10 mouse cellular contexts compared by ENCODE assay signal in genomic region chr19:16286451-16287175, GRCm38 (mm10).
A peak's percentile ranks its signal among the peaks of the same experiment; 100 is the strongest.
DNase-seq lines count a peak whose midpoint lies in the region; ATAC-seq and TF ChIP-seq lines count a peak whose summit lies in the region.
"Had no signal": no experiment of that assay in that cellular context is flagged by ENCODE, and none has a peak within 500 bp of the region (broad histone marks: within the 10 kb centered on the region; RNA-seq: fewer than 3 reads in every experiment).

No protein-coding gene starts in this region.

- no peak for TF ChIP-seq CTCF in intestine, postnatal 0 days (IDR thresholded peaks at IDR 0.05; ENCODE audit: low read depth)
- TF ChIP-seq CTCF in midbrain, postnatal 0 days (IDR thresholded peaks at IDR 0.05): no peak

- peaks cover 13% of the 10 kb centered on the region; the same call in 1 of the 2 replicates for H3K4me1 ChIP-seq in intestine, embryonic 15.5 days (replicated peaks)
- peaks cover 20% of the 10 kb centered on the region; the same call in 1 of the 2 replicates for H3K4me1 ChIP-seq in intestine, postnatal 0 days (replicated peaks; ENCODE audit: control insufficient read depth, insufficient read depth, low read length)
- H3K4me1 ChIP-seq in heart, embryonic 12.5 days (replicated peaks): peaks cover 48% of the 10 kb centered on the region
- H3K4me1 ChIP-seq in midbrain, postnatal 0 days (ENCODE audit: insufficient read depth, low read length): peaks cover 9% of the 10 kb centered on the region; the same call in 1 of the 2 replicates
- H3K4me1 ChIP-seq in forebrain, embryonic 12.5 days: peaks cover 22% of the 10 kb centered on the region

- no peaks in the 10 kb centered on the region for H3K36me3 ChIP-seq in intestine, embryonic 15.5 days
- H3K36me3 ChIP-seq in intestine, postnatal 0 days (ENCODE audit: control insufficient read depth, insufficient read depth): no peaks in the 10 kb centered on the region
- H3K36me3 ChIP-seq in heart, embryonic 12.5 days: no peaks in the 10 kb centered on the region
- H3K36me3 ChIP-seq in midbrain, postnatal 0 days (ENCODE audit: insufficient read depth, low read length): no peaks in the 10 kb centered on the region
- H3K36me3 ChIP-seq in forebrain, embryonic 12.5 days (replicated peaks): no peaks in the 10 kb centered on the region
- H3K36me3 ChIP-seq: G1E had no signal

- no peak overlapping the region for H3K9ac ChIP-seq in intestine, embryonic 15.5 days
- H3K9ac ChIP-seq in intestine, postnatal 0 days (ENCODE audit: low read depth, low read length): no peak overlapping the region
- H3K9ac ChIP-seq in heart, embryonic 12.5 days: no peak overlapping the region
- H3K9ac ChIP-seq in midbrain, postnatal 0 days (replicated peaks; ENCODE audit: low read length, poor library complexity, severe bottlenecking): no peak overlapping the region
- no peak overlapping the region for H3K9ac ChIP-seq in forebrain, embryonic 12.5 days

- no peak overlapping the region for H3K4me2 ChIP-seq in intestine, embryonic 15.5 days (replicated peaks)
- H3K4me2 ChIP-seq in intestine, postnatal 0 days (replicated peaks; ENCODE audit: low read depth): no peak overlapping the region; the same call in 1 of the 2 replicates
- no peak overlapping the region for H3K4me2 ChIP-seq in heart, embryonic 12.5 days
- H3K4me2 ChIP-seq in midbrain, postnatal 0 days (ENCODE audit: low read depth, low read length, poor library complexity, severe bottlenecking): no peak overlapping the region
- no peak overlapping the region for H3K4me2 ChIP-seq in forebrain, embryonic 12.5 days

- peak; percentile 24 to 40 for DNase-seq in kidney, postnatal 4 days
- DNase-seq in midbrain, postnatal 0 days (ENCODE audit: low spot score): no peak
- no peak for DNase-seq in thymus, postnatal 14 days
- DNase-seq in left cerebral cortex, adult 18-20 months (ENCODE audit: low spot score in 2 of 2): no peak

- H3K27ac ChIP-seq in intestine, embryonic 15.5 days: 0 out of 2 replicates have a peak overlapping the region, but pooled peaks have one; percentile 30
- no peak overlapping the region for H3K27ac ChIP-seq in intestine, postnatal 0 days (ENCODE audit: low read depth, low read length)
- H3K27ac ChIP-seq in heart, embryonic 12.5 days (ENCODE audit: poor library complexity, severe bottlenecking): peak overlapping the region; percentile 76
- H3K27ac ChIP-seq in midbrain, postnatal 0 days (ENCODE audit: low read depth, low read length): peak overlapping the region; percentile 47; the same call in 1 of the 2 replicates
- H3K27ac ChIP-seq in forebrain, embryonic 12.5 days: no peak overlapping the region

- 39% methylated on average over 10 of the region's 10 CpGs for WGBS in intestine, embryonic 15.5 days
- WGBS in intestine, postnatal 0 days: 43% methylated on average over 10 of the region's 10 CpGs
- WGBS in heart, embryonic 12.5 days: 34% methylated on average over 10 of the region's 10 CpGs
- WGBS in midbrain, postnatal 0 days: 67% methylated on average over 10 of the region's 10 CpGs
- 73% methylated on average over 10 of the region's 10 CpGs for WGBS in forebrain, embryonic 12.5 days

- no peak for ATAC-seq in intestine, embryonic 15.5 days
- ATAC-seq in intestine, postnatal 0 days: no peak
- ATAC-seq in heart, embryonic 12.5 days (ENCODE audit: insufficient number of reproducible peaks, low FRiP score): peak; percentile 72
- ATAC-seq in midbrain, postnatal 0 days (ENCODE audit: low FRiP score): no peak
- no peak for ATAC-seq in forebrain, embryonic 12.5 days (ENCODE audit: low FRiP score)
- ATAC-seq: forebrain, embryonic 16.5 days had no signal

- H3K4me3 ChIP-seq in intestine, embryonic 15.5 days (replicated peaks): no peak overlapping the region
- no peak overlapping the region for H3K4me3 ChIP-seq in intestine, postnatal 0 days (ENCODE audit: low read depth, low read length)
- no peak overlapping the region for H3K4me3 ChIP-seq in heart, embryonic 12.5 days
- no peak overlapping the region for H3K4me3 ChIP-seq in midbrain, postnatal 0 days (ENCODE audit: low read depth, low read length)
- H3K4me3 ChIP-seq in forebrain, embryonic 12.5 days (replicated peaks): no peak overlapping the region

- no peaks in the 10 kb centered on the region for H3K27me3 ChIP-seq in intestine, embryonic 15.5 days (replicated peaks)
- no peaks in the 10 kb centered on the region for H3K27me3 ChIP-seq in intestine, postnatal 0 days (replicated peaks; ENCODE audit: control insufficient read depth, insufficient read depth, low read length)
- no peaks in the 10 kb centered on the region for H3K27me3 ChIP-seq in heart, embryonic 12.5 days (replicated peaks)
- H3K27me3 ChIP-seq in midbrain, postnatal 0 days (ENCODE audit: insufficient read depth, low read length): no peaks in the 10 kb centered on the region
- H3K27me3 ChIP-seq in forebrain, embryonic 12.5 days: no peaks in the 10 kb centered on the region

- no peaks in the 10 kb centered on the region for H3K9me3 ChIP-seq in intestine, embryonic 15.5 days
- no peaks in the 10 kb centered on the region for H3K9me3 ChIP-seq in intestine, postnatal 0 days (ENCODE audit: control insufficient read depth)
- H3K9me3 ChIP-seq in heart, embryonic 12.5 days (replicated peaks): no peaks in the 10 kb centered on the region
- H3K9me3 ChIP-seq in midbrain, postnatal 0 days (ENCODE audit: low read length): no peaks in the 10 kb centered on the region
- no peaks in the 10 kb centered on the region for H3K9me3 ChIP-seq in forebrain, embryonic 12.5 days
- H3K9me3 ChIP-seq: G1E had no signal

Comparison
In these comparisons a context has a peak if more than half of its experiments do, and no peak if none do; other contexts are left out.
1. H3K27ac ChIP-seq: peak in intestine, embryonic 15.5 days (single experiment), heart, embryonic 12.5 days (single experiment) and midbrain, postnatal 0 days (single experiment); none in intestine, postnatal 0 days (single experiment) and forebrain, embryonic 12.5 days (single experiment).
2. DNase-seq: peak in kidney, postnatal 4 days (2 of 2); none in midbrain, postnatal 0 days (single experiment), thymus, postnatal 14 days (single experiment) and left cerebral cortex, adult 18-20 months (0 of 2).